21 mouse cellular contexts compared by ENCODE assay signal in genomic region chr15:27224512-27224850, GRCm38 (mm10).
DNase-seq lines count a peak whose midpoint lies in the region; ATAC-seq lines count a peak whose summit lies in the region.
"Had no signal": no experiment of that assay in that cellular context is flagged by ENCODE, and none has a peak within 500 bp of the region (broad histone marks: within the 10 kb centered on the region; RNA-seq: fewer than 3 reads in every experiment).

No protein-coding gene starts in this region.

- H3K9ac ChIP-seq in forebrain, embryonic 15.5 days (replicated peaks), result no peak overlapping the region
- H3K9ac ChIP-seq in forebrain, embryonic 11.5 days (ENCODE audit: low read length), result no peak overlapping the region
- H3K9ac ChIP-seq in hindbrain, embryonic 16.5 days (ENCODE audit: low read depth, low read length), result no peak overlapping the region
- H3K9ac ChIP-seq in hindbrain, embryonic 13.5 days, result no peak overlapping the region
- peak overlapping the region; percentile 38; the same call in 1 of the 2 replicates for H3K9ac ChIP-seq in midbrain, embryonic 16.5 days (ENCODE audit: low read depth, low read length)
- no peak overlapping the region for H3K9ac ChIP-seq in neural tube, embryonic 15.5 days (replicated peaks)
- H3K9ac ChIP-seq: heart, embryonic 13.5 days had no signal

- peak; percentile 48; the same call in 1 of the 2 replicates for ATAC-seq in forebrain, embryonic 15.5 days (replicated peaks)
- no peak for ATAC-seq in forebrain, embryonic 11.5 days (replicated peaks; ENCODE audit: low FRiP score)
- peak; percentile 89 for ATAC-seq in hindbrain, embryonic 16.5 days
- no peak for ATAC-seq in hindbrain, embryonic 13.5 days (ENCODE audit: low FRiP score)
- peak; percentile 82 for ATAC-seq in midbrain, embryonic 16.5 days
- ATAC-seq in neural tube, embryonic 15.5 days (ENCODE audit: low FRiP score), result peak; percentile 87

- H3K27me3 ChIP-seq in forebrain, embryonic 15.5 days, result no peaks in the 10 kb centered on the region
- no peaks in the 10 kb centered on the region for H3K27me3 ChIP-seq in forebrain, embryonic 11.5 days (ENCODE audit: control insufficient read depth, insufficient read depth, low read length)
- no peaks in the 10 kb centered on the region for H3K27me3 ChIP-seq in hindbrain, embryonic 16.5 days (replicated peaks; ENCODE audit: control insufficient read depth, insufficient read depth, low read length)
- no peaks in the 10 kb centered on the region for H3K27me3 ChIP-seq in hindbrain, embryonic 13.5 days
- no peaks in the 10 kb centered on the region for H3K27me3 ChIP-seq in midbrain, embryonic 16.5 days (ENCODE audit: control insufficient read depth, insufficient read depth, low read depth, low read length)
- H3K27me3 ChIP-seq in midbrain, embryonic 10.5 days (ENCODE audit: low read depth, poor library complexity, severe bottlenecking), result no peaks in the 10 kb centered on the region
- no peaks in the 10 kb centered on the region for H3K27me3 ChIP-seq in neural tube, embryonic 15.5 days (replicated peaks)
- H3K27me3 ChIP-seq: heart, embryonic 13.5 days had no signal

- no peaks in the 10 kb centered on the region for H3K9me3 ChIP-seq in forebrain, embryonic 15.5 days
- no peaks in the 10 kb centered on the region for H3K9me3 ChIP-seq in forebrain, embryonic 11.5 days (ENCODE audit: control insufficient read depth, low read length)
- no peaks in the 10 kb centered on the region for H3K9me3 ChIP-seq in hindbrain, embryonic 16.5 days (ENCODE audit: control insufficient read depth, low read length)
- no peaks in the 10 kb centered on the region for H3K9me3 ChIP-seq in hindbrain, embryonic 13.5 days
- H3K9me3 ChIP-seq in midbrain, embryonic 16.5 days (replicated peaks; ENCODE audit: control insufficient read depth, low read length, poor library complexity, severe bottlenecking), result no peaks in the 10 kb centered on the region
- no peaks in the 10 kb centered on the region for H3K9me3 ChIP-seq in midbrain, embryonic 10.5 days (replicated peaks)
- no peaks in the 10 kb centered on the region for H3K9me3 ChIP-seq in neural tube, embryonic 15.5 days (replicated peaks)
- H3K9me3 ChIP-seq: embryonic facial prominence, embryonic 10.5 days; heart, embryonic 13.5 days had no signal

- no peaks in the 10 kb centered on the region for H3K36me3 ChIP-seq in forebrain, embryonic 15.5 days
- no peaks in the 10 kb centered on the region for H3K36me3 ChIP-seq in forebrain, embryonic 11.5 days (ENCODE audit: control insufficient read depth, insufficient read depth, low read length)
- no peaks in the 10 kb centered on the region for H3K36me3 ChIP-seq in hindbrain, embryonic 16.5 days (ENCODE audit: control insufficient read depth, insufficient read depth, low read length)
- no peaks in the 10 kb centered on the region for H3K36me3 ChIP-seq in hindbrain, embryonic 13.5 days
- H3K36me3 ChIP-seq in midbrain, embryonic 16.5 days (ENCODE audit: control insufficient read depth, insufficient read depth, low read length), result no peaks in the 10 kb centered on the region
- no peaks in the 10 kb centered on the region for H3K36me3 ChIP-seq in midbrain, embryonic 10.5 days
- H3K36me3 ChIP-seq in neural tube, embryonic 15.5 days, result no peaks in the 10 kb centered on the region
- H3K36me3 ChIP-seq: embryonic facial prominence, embryonic 10.5 days; heart, embryonic 13.5 days had no signal

- H3K4me2 ChIP-seq in forebrain, embryonic 15.5 days (replicated peaks), result no peak overlapping the region
- H3K4me2 ChIP-seq in forebrain, embryonic 11.5 days (ENCODE audit: low read depth, low read length, severe bottlenecking), result no peak overlapping the region
- peak overlapping the region; percentile 38 for H3K4me2 ChIP-seq in hindbrain, embryonic 16.5 days (ENCODE audit: low read length)
- H3K4me2 ChIP-seq in hindbrain, embryonic 13.5 days, result no peak overlapping the region
- H3K4me2 ChIP-seq in midbrain, embryonic 16.5 days (ENCODE audit: low read length), result peak overlapping the region; percentile 41
- peak overlapping the region; percentile 40 for H3K4me2 ChIP-seq in neural tube, embryonic 15.5 days
- H3K4me2 ChIP-seq: heart, embryonic 13.5 days had no signal

- peak overlapping the region; percentile 13; the same call in 1 of the 2 replicates for H3K4me3 ChIP-seq in forebrain, embryonic 15.5 days
- H3K4me3 ChIP-seq in forebrain, embryonic 11.5 days (ENCODE audit: low read depth, low read length), result no peak overlapping the region
- peak overlapping the region; percentile 19 for H3K4me3 ChIP-seq in hindbrain, embryonic 16.5 days (ENCODE audit: low read length)
- H3K4me3 ChIP-seq in hindbrain, embryonic 13.5 days, result no peak overlapping the region
- peak overlapping the region; percentile 24 for H3K4me3 ChIP-seq in midbrain, embryonic 16.5 days (ENCODE audit: low read depth, low read length)
- H3K4me3 ChIP-seq in midbrain, embryonic 10.5 days, result no peak overlapping the region
- H3K4me3 ChIP-seq in neural tube, embryonic 15.5 days (replicated peaks), result no peak overlapping the region; the same call in 1 of the 2 replicates
- H3K4me3 ChIP-seq: embryonic facial prominence, embryonic 10.5 days; heart, embryonic 13.5 days; myocyte had no signal

- DNase-seq in forebrain, embryonic 11.5 days (ENCODE audit: low spot score), result no peak
- DNase-seq in midbrain, embryonic 10.5 days (ENCODE audit: low spot score), result no peak
- DNase-seq in urinary bladder, postnatal 10 days (ENCODE audit: low spot score), result no peak
- DNase-seq: adrenal gland, postnatal 25 days; cerebellum, adult 11 months; cerebellum, postnatal 10 days; gastrocnemius, postnatal 14 days; heart, adult 18-20 months; heart, postnatal 14 days; kidney, adult 2 months; right cerebral cortex, postnatal 14 days had no signal

- WGBS in forebrain, embryonic 15.5 days, result 89% methylated on average over 4 of the region's 4 CpGs
- 89% methylated on average over 4 of the region's 4 CpGs for WGBS in forebrain, embryonic 11.5 days
- WGBS in hindbrain, embryonic 16.5 days, result 80% methylated on average over 4 of the region's 4 CpGs
- WGBS in hindbrain, embryonic 13.5 days, result 92% methylated on average over 4 of the region's 4 CpGs
- 84% methylated on average over 4 of the region's 4 CpGs for WGBS in midbrain, embryonic 16.5 days
- 91% methylated on average over 4 of the region's 4 CpGs for WGBS in midbrain, embryonic 10.5 days
- 94% methylated on average over 4 of the region's 4 CpGs for WGBS in neural tube, embryonic 15.5 days

- 0 out of 2 replicates have a peak overlapping the region, but pooled peaks have one; percentile 37 for H3K27ac ChIP-seq in forebrain, embryonic 15.5 days (replicated peaks)
- no peak overlapping the region for H3K27ac ChIP-seq in forebrain, embryonic 11.5 days (ENCODE audit: low read depth, low read length)
- peak overlapping the region; percentile 55 for H3K27ac ChIP-seq in hindbrain, embryonic 16.5 days (ENCODE audit: low read depth, low read length)
- no peak overlapping the region for H3K27ac ChIP-seq in hindbrain, embryonic 13.5 days
- H3K27ac ChIP-seq in midbrain, embryonic 16.5 days (ENCODE audit: low read length), result peak overlapping the region; percentile 77
- H3K27ac ChIP-seq in midbrain, embryonic 10.5 days (replicated peaks), result no peak overlapping the region
- peak overlapping the region; percentile 54; the same call in 1 of the 2 replicates for H3K27ac ChIP-seq in neural tube, embryonic 15.5 days (replicated peaks)
- H3K27ac ChIP-seq: embryonic facial prominence, embryonic 10.5 days; heart, embryonic 13.5 days; kidney, postnatal 0 days; macrophage had no signal

- no peaks in the 10 kb centered on the region for H3K4me1 ChIP-seq in forebrain, embryonic 15.5 days
- no peaks in the 10 kb centered on the region for H3K4me1 ChIP-seq in forebrain, embryonic 11.5 days (replicated peaks; ENCODE audit: control insufficient read depth, insufficient read depth, low read length)
- H3K4me1 ChIP-seq in hindbrain, embryonic 16.5 days (ENCODE audit: control insufficient read depth, insufficient read depth, low read depth, low read length), result peaks cover 6% of the 10 kb centered on the region
- no peaks in the 10 kb centered on the region for H3K4me1 ChIP-seq in hindbrain, embryonic 13.5 days (replicated peaks)
- peaks cover 12% of the 10 kb centered on the region for H3K4me1 ChIP-seq in midbrain, embryonic 16.5 days (ENCODE audit: control insufficient read depth, insufficient read depth, low read length)
- H3K4me1 ChIP-seq in midbrain, embryonic 10.5 days, result no peaks in the 10 kb centered on the region
- peaks cover 5% of the 10 kb centered on the region for H3K4me1 ChIP-seq in neural tube, embryonic 15.5 days
- H3K4me1 ChIP-seq: embryonic facial prominence, embryonic 10.5 days; heart, embryonic 13.5 days had no signal

Comparison
In these comparisons a context has a peak if more than half of its experiments do, and no peak if none do; other contexts are left out.
1. ATAC-seq: peak in forebrain, embryonic 15.5 days (single experiment), hindbrain, embryonic 16.5 days (single experiment), midbrain, embryonic 16.5 days (single experiment) and neural tube, embryonic 15.5 days (single experiment); none in forebrain, embryonic 11.5 days (single experiment) and hindbrain, embryonic 13.5 days (single experiment).
2. H3K27ac ChIP-seq: peak in forebrain, embryonic 15.5 days (single experiment), hindbrain, embryonic 16.5 days (single experiment), midbrain, embryonic 16.5 days (single experiment) and neural tube, embryonic 15.5 days (single experiment); none in forebrain, embryonic 11.5 days (single experiment), hindbrain, embryonic 13.5 days (single experiment) and midbrain, embryonic 10.5 days (single experiment).
3. H3K4me2 ChIP-seq: peak in hindbrain, embryonic 16.5 days (single experiment), midbrain, embryonic 16.5 days (single experiment) and neural tube, embryonic 15.5 days (single experiment); none in forebrain, embryonic 15.5 days (single experiment), forebrain, embryonic 11.5 days (single experiment) and hindbrain, embryonic 13.5 days (single experiment).
4. H3K4me3 ChIP-seq: peak in forebrain, embryonic 15.5 days (single experiment), hindbrain, embryonic 16.5 days (single experiment) and midbrain, embryonic 16.5 days (single experiment); none in forebrain, embryonic 11.5 days (single experiment), hindbrain, embryonic 13.5 days (single experiment), midbrain, embryonic 10.5 days (single experiment) and neural tube, embryonic 15.5 days (single experiment).